Comparison of ENCODE assay signal across 10 mouse cellular contexts in genomic region chr12:100995607-100996377, GRCm38 (mm10). TPM values are rescaled to one million over a fixed set of nuclear protein-coding genes. Genes with fewer than 3 reads are reported as not detected.
A peak's percentile ranks its signal among the peaks of the same experiment; 100 is the strongest.
DNase-seq lines count a peak whose midpoint lies in the region; ATAC-seq and TF ChIP-seq lines count a peak whose summit lies in the region.
"Had no signal": no experiment of that assay in that cellular context is flagged by ENCODE, and none has a peak within 500 bp of the region (broad histone marks: within the 10 kb centered on the region; RNA-seq: fewer than 3 reads in every experiment).

No protein-coding gene starts in this region.

- H3K27ac ChIP-seq in kidney, embryonic 16.5 days (ENCODE audit: low read length), result no peak overlapping the region
- H3K27ac ChIP-seq in embryonic facial prominence, embryonic 11.5 days (replicated peaks; ENCODE audit: low read depth, low read length), result no peak overlapping the region
- H3K27ac ChIP-seq in kidney, embryonic 15.5 days, result 0 out of 2 replicates have a peak overlapping the region, but pooled peaks have one; percentile 9
- H3K27ac ChIP-seq in midbrain, postnatal 0 days (ENCODE audit: low read depth, low read length), result no peak overlapping the region

- H3K9me3 ChIP-seq in kidney, embryonic 16.5 days (ENCODE audit: low read length), result no peaks in the 10 kb centered on the region
- no peaks in the 10 kb centered on the region for H3K9me3 ChIP-seq in embryonic facial prominence, embryonic 11.5 days (replicated peaks; ENCODE audit: control insufficient read depth, low read length)
- no peaks in the 10 kb centered on the region for H3K9me3 ChIP-seq in kidney, embryonic 15.5 days (replicated peaks)
- no peaks in the 10 kb centered on the region for H3K9me3 ChIP-seq in midbrain, postnatal 0 days (ENCODE audit: low read length)

- no peaks in the 10 kb centered on the region for H3K36me3 ChIP-seq in kidney, embryonic 16.5 days (ENCODE audit: insufficient read depth, low read length)
- no peaks in the 10 kb centered on the region for H3K36me3 ChIP-seq in embryonic facial prominence, embryonic 11.5 days (replicated peaks; ENCODE audit: control insufficient read depth, insufficient read depth, low read depth, low read length)
- no peaks in the 10 kb centered on the region for H3K36me3 ChIP-seq in kidney, embryonic 15.5 days
- H3K36me3 ChIP-seq in midbrain, postnatal 0 days (ENCODE audit: insufficient read depth, low read length), result no peaks in the 10 kb centered on the region

- WGBS in kidney, embryonic 16.5 days, result 35% methylated on average over 16 of the region's 16 CpGs
- WGBS in embryonic facial prominence, embryonic 11.5 days, result 23% methylated on average over 16 of the region's 16 CpGs
- WGBS in kidney, embryonic 15.5 days, result 44% methylated on average over 16 of the region's 16 CpGs
- WGBS in midbrain, postnatal 0 days, result 29% methylated on average over 16 of the region's 16 CpGs

- DNase-seq in kidney, adult 11 months, result peak; percentile 79
- DNase-seq in embryonic facial prominence, embryonic 11.5 days (ENCODE audit: low spot score), result peak; percentile 38
- DNase-seq in midbrain, postnatal 0 days (ENCODE audit: low spot score), result no peak
- no peak for DNase-seq in right cerebral cortex, postnatal 14 days
- DNase-seq in heart, adult 8-10 months (ENCODE audit: low spot score), result no peak
- DNase-seq: lung, postnatal 10 days had no signal

- no peak overlapping the region for H3K4me3 ChIP-seq in kidney, embryonic 16.5 days (ENCODE audit: low read length)
- no peak overlapping the region for H3K4me3 ChIP-seq in embryonic facial prominence, embryonic 11.5 days (ENCODE audit: low read depth, low read length)
- no peak overlapping the region for H3K4me3 ChIP-seq in kidney, embryonic 15.5 days (replicated peaks)
- no peak overlapping the region for H3K4me3 ChIP-seq in midbrain, postnatal 0 days (ENCODE audit: low read depth, low read length)

- TF ChIP-seq CTCF in midbrain, postnatal 0 days (IDR thresholded peaks at IDR 0.05), result no peak

- H3K27me3 ChIP-seq in kidney, embryonic 16.5 days (ENCODE audit: insufficient read depth, low read length), result no peaks in the 10 kb centered on the region
- no peaks in the 10 kb centered on the region for H3K27me3 ChIP-seq in embryonic facial prominence, embryonic 11.5 days (ENCODE audit: control insufficient read depth, insufficient read depth, low read length)
- H3K27me3 ChIP-seq in kidney, embryonic 15.5 days, result no peaks in the 10 kb centered on the region
- H3K27me3 ChIP-seq in midbrain, postnatal 0 days (ENCODE audit: insufficient read depth, low read length), result no peaks in the 10 kb centered on the region

- H3K4me2 ChIP-seq in kidney, embryonic 16.5 days (replicated peaks; ENCODE audit: low read depth, low read length), result no peak overlapping the region
- no peak overlapping the region for H3K4me2 ChIP-seq in embryonic facial prominence, embryonic 11.5 days (ENCODE audit: low read depth, low read length)
- H3K4me2 ChIP-seq in kidney, embryonic 15.5 days, result no peak overlapping the region
- H3K4me2 ChIP-seq in midbrain, postnatal 0 days (ENCODE audit: low read depth, low read length, poor library complexity, severe bottlenecking), result no peak overlapping the region
- H3K4me2 ChIP-seq: heart, embryonic 11.5 days had no signal

- no peak overlapping the region for H3K9ac ChIP-seq in kidney, embryonic 16.5 days (replicated peaks; ENCODE audit: low read length)
- no peak overlapping the region for H3K9ac ChIP-seq in embryonic facial prominence, embryonic 11.5 days (replicated peaks; ENCODE audit: low read length)
- no peak overlapping the region for H3K9ac ChIP-seq in kidney, embryonic 15.5 days
- H3K9ac ChIP-seq in midbrain, postnatal 0 days (replicated peaks; ENCODE audit: low read length, poor library complexity, severe bottlenecking), result no peak overlapping the region

- peaks cover 79% of the 10 kb centered on the region for H3K4me1 ChIP-seq in kidney, embryonic 16.5 days (ENCODE audit: insufficient read depth, low read length)
- peaks cover 17% of the 10 kb centered on the region for H3K4me1 ChIP-seq in embryonic facial prominence, embryonic 11.5 days (ENCODE audit: control insufficient read depth, insufficient read depth, low read length)
- H3K4me1 ChIP-seq in kidney, embryonic 15.5 days, result peaks cover 99% of the 10 kb centered on the region
- peaks cover 11% of the 10 kb centered on the region; the same call in 1 of the 2 replicates for H3K4me1 ChIP-seq in midbrain, postnatal 0 days (ENCODE audit: insufficient read depth, low read length)

- no peak for ATAC-seq in kidney, embryonic 16.5 days (ENCODE audit: low FRiP score, low TSS enrichment)
- ATAC-seq in embryonic facial prominence, embryonic 11.5 days (replicated peaks; ENCODE audit: insufficient number of reproducible peaks, low FRiP score, low TSS enrichment, low read depth), result no peak
- no peak for ATAC-seq in kidney, embryonic 15.5 days (replicated peaks; ENCODE audit: low FRiP score)
- ATAC-seq in midbrain, postnatal 0 days (ENCODE audit: low FRiP score), result 0 out of 2 replicates have a peak, but pooled peaks have one; percentile 16
- no peak for ATAC-seq in monocyte, adult 5-6 weeks (replicated peaks; ENCODE audit: insufficient number of reproducible peaks, low FRiP score, low TSS enrichment, poor library complexity, severe bottlenecking)

RNA-seq across cellular contexts. Expression of gene Ccdc88c, which starts 33.1 kb away (rescaled TPM):
- polyA plus RNA-seq in kidney, embryonic 16.5 days (2015; fragmentation: Nextera tagmentation; extraction: Ambion mirVana), result 12.0 and 14.3 TPM in 2 replicates
- 4.8 and 5.2 TPM in 2 replicates for polyA plus RNA-seq in embryonic facial prominence, embryonic 11.5 days (2014; fragmentation: Nextera tagmentation; extraction: Ambion mirVana)
- 12.5 and 12.7 TPM in 2 replicates for polyA plus RNA-seq in kidney, embryonic 15.5 days (2015; fragmentation: Nextera tagmentation; extraction: Ambion mirVana)
- total RNA-seq in midbrain, postnatal 0 days (2014; rRNA removed), result 24.8 and 25.2 TPM in 2 replicates
- 12.0 and 12.6 TPM in 2 replicates for polyA plus RNA-seq in midbrain, postnatal 0 days (2015; fragmentation: Nextera tagmentation; extraction: Ambion mirVana)
- 1 to 10 TPM; 4.2 to 6.4 (median 4.4) TPM for total RNA-seq in heart, adult 8-10 months (2022)
- 350 to 541 TPM (median 365 TPM) in 3 replicates for total RNA-seq in monocyte, adult 5-6 weeks (2017)

Comparison
In these comparisons a context has a peak if more than half of its experiments do, and no peak if none do; other contexts are left out.
1. DNase-seq: peak in kidney, adult 11 months (single experiment) and embryonic facial prominence, embryonic 11.5 days (single experiment); none in midbrain, postnatal 0 days (single experiment), right cerebral cortex, postnatal 14 days (single experiment) and heart, adult 8-10 months (single experiment).